Mouse (Mus musculus) right cerebral cortex, postnatal 4 days (tissue): ENCODE measurements at regions not wholly inside any gene's neighbourhood (a gene's known extent, or its start where the extent isn't known, plus 50 kb on each side); places are given as distances from the start of the nearest gene placed in this dataset.

ENCODE experiments used
- DNase-seq: peaks from one replicate; pipeline ENCODE4 v3.0.0-alpha.2; 2022

DNA sequence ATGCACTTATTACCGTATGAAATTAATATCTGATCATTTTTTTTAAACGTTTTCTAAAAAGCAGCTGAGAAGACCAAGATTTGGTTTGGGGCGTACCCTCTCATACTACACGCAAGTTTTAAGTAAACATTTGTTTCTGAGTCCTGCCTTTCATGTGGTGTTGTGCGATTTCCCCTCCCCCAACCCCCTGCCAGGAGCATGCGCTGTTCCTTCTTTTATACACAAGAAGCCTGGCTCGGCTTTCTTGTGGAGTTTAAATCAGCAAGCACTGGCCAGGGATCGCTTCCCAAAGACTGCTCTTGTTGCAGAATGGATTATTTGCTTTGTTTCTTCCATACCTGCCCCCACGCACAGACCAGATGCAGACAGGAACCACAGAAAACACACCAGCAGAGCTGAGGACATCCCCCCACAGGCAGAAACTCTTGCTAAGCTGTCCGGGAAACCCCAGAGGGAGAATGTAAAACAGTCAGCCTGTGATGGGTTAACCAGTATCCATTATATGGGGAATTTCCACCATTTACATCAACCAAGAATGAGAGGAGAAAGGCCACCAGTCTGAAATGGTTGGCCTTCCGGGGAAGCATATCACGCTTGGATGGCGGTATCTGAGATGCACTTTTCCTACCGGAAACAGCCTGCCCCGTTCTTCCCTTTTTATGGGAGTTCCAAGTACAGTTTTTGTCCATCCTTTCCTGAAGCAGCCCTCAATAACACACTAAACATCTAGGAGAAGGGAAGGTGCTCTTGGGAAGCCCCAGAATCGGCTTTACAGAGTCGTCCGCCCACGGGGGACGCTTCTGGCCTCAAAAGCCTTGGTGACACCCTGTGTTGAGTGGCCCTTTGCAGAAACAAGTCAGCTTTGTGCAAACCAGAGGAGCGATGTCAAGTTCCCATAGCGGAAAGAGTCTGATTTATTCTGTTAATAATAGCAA is 91.3 kb downstream of the Tomm20 start:
- no peak for DNase-seq

DNA sequence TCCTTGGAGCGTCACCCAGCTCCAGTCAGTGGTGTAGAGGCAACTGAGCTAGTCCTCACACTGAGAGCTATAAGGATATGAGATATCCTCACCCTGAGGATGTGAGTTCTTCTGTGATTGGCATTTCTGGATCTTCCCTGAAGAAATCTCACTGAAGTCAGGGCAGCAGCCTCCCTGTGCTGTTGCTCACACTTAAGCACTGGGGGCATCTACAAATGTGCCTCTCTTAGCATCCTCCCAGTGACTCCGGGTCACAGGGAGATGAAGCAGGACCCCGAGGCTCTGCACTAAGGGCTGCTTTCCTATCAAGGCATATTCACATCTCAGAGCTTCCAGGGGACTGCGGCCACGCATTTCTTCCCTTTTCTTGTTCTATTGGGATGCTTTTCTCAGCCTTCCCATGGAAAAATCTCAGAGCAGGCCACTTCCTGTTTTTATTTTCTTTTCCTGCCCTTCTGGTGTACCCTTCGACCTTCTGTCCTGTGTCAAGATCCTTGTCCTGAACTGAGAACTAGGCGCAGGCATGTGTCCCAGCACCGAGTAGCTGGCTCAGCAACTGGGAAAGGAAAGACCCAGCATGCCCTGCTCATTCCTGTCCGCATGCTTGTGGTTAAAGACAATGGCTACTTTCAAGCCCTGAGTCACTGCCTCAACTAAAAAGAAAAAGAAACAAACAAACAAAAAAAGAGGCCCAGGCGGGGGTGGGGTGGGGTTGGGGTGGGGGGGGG is 92.8 kb downstream of the Tomm20 start:
- DNase-seq, result no peak

DNA sequence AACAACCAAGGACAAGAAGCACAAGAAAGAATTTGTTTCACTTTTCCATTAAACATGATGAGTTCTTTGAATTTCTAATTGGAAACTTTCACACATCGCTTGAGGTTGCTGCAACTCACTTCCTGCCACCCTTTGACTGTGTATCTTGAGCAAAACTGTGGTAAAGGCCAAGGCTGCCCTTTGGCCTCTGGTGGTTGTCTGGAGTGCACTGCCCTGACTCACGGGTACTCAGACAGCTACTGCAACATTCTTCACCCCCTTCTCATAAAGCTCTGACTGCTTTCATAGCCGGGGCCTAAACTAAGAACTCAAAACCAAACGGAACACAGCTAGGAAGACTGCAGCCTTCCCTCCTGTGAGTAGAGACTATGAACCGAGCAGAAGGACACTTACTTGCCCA is 93.5 kb downstream of the Tomm20 start:
- DNase-seq, result no peak

DNA sequence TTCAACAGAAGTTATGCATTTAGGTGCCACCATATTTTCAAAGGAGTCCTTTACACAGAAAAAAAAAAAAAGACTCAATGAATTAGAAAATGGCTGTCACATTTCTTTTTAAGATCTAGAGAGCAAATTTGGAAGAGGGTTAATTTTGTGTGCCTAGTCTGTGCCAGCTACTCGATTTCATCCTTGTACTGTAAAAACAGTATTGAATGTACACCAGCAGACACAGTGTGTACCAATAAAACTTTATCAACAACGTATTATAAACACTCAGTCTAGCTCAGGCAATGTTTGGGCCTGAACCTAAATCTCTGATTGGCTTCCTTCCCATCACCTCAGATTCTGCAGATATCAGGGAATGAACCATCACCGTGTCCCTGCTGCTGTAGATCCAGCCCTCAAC is 93.9 kb downstream of the Tomm20 start:
- DNase-seq, result no peak

DNA sequence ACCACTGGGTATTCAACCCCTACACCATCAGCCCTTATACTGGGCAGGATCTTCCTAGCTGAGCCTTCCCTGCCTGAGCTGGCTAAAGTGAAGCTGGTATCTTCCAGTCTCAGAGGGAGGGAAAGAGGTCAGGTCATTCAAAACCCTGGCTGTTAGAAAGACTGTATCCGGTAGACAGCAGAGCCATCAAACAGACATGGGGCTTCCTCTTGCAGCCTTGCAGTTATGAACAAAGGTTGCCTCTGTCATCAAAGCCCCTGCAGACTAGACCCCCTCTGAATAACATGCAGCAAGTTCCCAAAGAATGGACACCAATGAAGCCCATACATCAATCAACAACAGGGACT is 95.5 kb downstream of the Tomm20 start:
- DNase-seq, result no peak

DNA sequence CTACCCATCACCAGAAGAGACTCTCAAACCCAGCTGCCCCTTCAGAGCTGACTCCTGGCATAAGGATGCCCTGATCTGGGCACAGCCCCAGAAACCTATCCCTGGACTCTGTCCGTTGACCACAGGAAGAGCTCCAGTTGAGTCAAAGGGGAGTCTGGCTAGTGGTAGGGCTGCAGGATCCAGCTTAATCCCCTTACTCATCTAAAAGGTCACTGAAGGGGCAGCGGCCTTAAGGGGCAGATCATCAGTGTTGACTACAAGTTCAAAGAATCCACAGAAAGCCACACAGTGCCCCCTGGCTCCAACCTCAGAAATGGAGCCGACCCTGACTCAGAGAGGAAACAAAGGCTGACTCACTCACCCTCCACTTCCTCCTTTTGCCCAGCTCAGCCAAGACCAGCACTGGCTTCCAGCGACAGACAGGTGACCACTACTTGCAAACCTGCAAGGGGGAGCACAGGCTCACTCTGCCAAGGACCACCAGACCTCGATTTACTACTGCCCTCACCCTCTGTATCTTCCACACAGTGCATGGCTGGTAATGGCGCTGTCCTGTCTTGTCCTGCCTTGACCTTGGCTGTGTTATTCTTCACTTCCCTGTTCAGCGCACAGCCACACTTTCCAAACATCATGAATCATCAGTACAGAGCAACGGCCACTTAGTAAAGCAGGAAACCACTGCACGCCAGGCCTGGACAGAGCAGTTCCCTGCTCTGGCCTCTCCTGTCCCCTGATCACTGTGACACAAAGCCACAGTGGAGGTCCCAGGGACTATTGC is 96.0 kb downstream of the Tomm20 start:
- no peak for DNase-seq

DNA sequence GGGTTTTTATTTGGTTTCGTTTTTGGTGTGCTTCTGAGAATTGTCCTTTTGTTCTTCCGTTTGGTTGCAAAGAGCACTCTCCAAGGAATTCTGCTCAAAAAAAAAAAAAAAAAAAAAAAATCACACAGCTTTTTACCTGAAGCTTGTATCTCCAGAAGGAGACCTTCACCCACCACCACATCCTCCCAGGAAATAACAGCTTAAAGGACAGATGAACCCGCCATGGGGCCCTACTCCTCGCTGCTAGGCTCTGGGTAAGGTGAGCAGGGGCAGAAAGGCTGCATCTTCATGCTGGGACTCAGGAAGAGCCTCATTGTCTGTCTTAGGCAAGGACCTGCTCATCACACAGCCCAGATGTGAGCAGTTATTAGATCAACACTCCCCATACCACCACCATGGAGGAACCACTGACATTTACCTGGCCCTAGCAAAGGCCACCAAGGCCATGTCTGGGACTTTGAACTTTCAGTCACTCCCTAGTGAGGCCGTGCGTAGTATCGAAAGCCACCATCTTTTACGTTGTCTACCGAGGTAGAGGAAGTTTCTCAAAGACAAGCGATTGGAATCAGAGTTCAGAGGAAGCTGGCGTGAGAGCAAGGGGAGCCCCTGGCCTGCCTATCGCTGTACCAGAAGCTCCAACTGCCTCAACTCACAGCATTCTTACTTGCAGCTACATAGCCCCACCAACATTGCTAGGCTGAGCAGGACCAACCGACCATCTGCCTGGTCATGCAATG is 97.1 kb downstream of the Tomm20 start:
- DNase-seq, result no peak

DNA sequence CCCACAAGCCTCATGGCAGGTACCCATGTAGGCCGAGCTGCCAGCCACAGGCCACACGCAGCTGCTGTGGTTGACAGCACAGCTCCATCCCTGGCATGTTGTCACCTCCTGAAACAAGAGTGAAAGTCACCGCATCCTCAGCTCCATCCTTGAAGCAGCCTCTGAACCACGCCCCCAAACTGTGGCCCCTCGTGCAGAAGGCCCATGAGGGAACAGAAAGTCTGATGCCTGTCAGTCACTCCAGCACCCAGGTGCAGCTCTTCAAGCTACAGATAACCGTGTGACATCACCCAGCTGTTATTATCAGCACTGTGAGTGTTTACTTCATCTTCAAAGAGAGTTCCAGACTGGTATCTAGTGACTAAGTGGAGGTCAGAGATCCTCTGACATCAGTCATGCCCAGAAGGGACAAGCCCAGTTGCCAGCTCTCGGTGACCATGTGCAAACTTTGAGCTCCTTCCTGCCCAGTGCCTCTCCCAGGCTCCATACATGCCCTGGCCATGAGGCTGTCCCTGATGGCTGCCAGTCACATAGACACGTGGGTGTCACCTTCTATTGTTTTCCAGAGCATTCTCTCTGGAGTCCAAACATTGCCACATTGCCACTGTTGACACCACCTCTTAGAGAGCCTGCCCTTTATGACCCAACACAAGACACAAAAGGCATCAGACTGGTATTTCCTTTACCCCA is 97.8 kb downstream of the Tomm20 start:
- DNase-seq, result no peak

DNA sequence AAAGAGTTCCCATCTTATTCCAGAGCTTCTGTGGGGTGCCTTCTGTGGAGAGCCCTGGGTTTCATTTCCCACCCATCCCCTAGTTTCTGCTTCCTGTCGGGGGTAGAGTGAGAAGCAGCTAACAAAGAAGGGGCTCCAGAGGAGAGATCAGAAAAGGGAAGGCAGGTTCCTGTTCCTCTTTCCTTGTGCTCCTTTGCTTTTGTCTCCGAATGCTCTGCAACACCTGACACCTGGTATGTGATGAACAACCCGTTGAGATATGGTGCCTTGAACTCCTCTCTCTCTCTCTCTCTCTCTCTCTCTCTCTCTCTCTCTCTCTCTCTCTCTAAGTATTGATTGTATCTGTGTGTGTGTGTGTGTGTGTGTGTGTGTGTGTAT is 99.5 kb downstream of the Tomm20 start:
- no peak for DNase-seq

DNA sequence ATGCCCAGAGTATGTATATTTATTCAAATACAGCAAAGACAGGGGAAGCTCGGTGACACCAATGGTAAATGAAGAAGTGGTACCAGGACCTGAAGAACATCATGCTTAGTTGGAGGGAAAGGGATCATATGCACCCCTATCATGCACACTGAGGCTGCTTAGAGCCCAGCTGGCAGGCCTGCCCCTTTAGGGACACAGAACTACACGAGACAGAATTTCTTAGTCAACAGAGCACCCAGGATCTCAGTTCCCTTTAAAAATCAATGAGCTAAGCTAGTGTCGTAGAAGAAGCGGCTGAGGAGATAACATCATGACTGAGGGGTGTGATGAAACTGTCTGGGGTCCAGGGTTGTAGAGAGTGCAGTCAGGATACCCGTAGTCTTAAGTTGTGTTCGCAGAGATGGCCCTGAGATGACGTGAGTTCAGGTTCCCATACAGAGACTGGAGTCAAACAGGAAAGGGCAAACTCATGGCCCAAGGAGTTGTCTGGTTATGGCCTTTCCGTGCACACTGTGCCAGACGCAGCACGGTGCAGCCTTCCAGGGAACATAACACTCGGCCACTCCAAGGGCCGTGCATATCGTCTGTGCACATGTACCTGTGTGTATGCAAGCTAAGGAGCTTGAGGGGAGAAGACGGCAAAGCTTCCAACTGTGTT is 100.0 kb downstream of the Tomm20 start:
- DNase-seq, result no peak

DNA sequence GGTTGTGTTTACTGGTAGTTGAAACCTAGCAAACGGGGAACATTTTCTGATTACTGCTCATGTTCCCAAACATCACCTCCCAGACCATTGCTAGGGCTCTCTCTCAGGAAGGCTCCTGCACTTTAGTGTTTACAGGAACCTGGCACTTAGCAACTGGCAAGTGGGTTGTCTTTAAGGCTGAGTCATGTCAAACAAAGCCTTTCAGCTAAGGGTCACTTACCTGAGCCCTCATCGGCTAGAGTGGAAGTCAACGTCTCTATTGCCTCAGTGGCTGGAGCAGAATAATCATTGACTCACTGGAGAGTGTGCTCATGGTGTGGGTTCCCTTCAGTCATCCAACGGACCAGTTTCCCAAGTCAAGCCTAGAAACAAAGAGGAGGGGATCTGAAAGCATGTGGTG is 101.0 kb downstream of the Tomm20 start:
- DNase-seq, result no peak

DNA sequence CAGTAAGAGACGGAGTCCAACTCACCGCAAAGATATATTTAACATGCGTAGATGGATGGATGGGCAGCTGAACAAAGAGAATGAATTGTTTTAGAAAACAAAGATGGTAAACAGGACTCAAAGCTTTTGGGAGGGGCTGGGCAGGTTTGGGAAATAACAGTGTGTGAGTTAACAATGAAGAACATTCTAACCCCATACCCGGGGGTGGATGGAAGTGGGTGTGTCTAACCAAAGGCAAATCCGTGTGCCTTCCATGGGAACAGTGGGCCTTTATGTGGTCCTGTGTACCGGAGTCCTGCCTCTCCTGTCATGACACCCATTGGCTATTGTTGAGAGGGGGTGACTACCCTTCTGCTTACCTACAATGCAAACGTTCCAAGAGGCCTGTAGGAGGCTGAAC is 104.5 kb downstream of the Tomm20 start:
- no peak for DNase-seq

DNA sequence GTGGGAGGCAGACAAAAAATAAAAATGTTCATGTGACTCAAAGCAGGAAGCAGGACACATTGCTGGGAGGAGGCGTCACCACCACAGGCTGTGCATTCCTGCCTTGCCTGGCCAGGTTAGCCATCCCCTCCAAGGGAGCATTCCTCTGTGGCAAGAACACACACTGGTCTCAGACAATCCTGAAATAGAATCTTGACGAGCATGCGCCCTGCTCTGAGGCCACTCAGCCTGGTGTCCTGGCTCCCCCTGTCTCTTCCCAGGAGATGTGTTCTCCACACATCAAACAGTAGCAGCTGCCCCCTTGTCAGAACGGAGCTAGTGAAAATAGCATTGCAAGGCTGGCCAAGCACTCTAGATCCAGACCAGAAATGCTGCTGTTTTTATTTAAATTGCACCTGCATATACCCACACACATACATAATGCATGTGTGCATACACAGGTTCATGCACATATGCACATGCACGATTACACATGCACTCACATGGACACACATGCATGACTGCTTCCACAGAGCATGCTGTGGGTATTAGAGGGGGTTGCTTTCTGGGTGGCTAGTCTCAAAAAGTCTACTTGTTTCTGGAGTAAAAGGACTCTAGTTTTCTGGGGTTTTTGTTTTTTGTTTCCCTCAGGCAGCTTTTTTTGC is 105.8 kb downstream of the Tomm20 start:
- DNase-seq, result peak; percentile 45

DNA sequence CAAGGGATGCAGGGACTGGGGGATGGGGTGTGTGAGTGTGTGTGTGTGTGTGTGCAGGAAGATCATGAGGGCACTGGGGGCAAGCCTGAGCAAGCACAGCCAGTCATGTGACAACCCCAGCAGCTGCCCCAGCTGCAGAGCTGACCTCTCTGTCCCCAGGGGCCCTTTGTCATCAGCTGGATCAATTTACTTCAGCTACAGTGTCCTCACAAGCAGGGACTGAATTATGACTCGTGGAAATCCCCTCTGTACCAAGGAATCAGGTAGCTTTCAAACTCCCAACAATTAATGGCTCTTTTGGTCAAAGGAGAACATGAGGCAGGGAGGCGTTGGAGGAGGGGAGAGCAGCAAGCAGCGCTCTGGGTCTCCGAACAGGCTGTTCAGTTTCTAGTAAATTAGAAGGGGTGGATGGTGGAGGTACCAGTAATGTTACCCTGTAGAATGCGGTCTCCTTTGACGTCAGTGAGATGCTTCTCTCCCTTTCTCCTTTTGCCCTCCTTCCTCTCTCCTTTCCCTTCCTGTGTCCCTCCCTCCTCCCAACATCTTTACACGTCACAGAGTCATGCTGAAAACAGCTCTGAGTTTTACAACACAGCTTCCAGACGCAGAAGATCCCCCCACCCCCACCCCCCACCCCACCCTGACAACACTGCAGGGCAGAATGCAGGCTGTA is 106.5 kb downstream of the Tomm20 start:
- DNase-seq, result no peak

DNA sequence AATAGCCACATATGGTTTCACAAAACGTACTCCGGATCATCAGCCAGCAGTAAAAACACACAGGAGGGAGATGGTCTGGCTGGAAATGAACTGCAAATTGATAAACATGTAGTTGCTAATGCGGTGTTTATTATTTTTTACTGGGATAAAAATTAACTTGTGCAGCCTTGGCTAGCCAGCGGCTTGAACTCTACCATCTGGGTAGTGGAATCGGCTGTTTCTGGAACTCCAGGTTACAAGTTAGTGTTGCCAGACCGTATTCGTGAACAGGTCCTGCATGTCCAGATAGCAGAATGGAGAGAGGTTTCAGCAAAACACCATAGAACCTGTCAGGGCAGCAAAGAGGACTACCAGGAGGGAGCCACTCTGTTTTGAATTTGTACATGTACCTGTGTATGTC is 107.4 kb downstream of the Tomm20 start:
- no peak for DNase-seq

DNA sequence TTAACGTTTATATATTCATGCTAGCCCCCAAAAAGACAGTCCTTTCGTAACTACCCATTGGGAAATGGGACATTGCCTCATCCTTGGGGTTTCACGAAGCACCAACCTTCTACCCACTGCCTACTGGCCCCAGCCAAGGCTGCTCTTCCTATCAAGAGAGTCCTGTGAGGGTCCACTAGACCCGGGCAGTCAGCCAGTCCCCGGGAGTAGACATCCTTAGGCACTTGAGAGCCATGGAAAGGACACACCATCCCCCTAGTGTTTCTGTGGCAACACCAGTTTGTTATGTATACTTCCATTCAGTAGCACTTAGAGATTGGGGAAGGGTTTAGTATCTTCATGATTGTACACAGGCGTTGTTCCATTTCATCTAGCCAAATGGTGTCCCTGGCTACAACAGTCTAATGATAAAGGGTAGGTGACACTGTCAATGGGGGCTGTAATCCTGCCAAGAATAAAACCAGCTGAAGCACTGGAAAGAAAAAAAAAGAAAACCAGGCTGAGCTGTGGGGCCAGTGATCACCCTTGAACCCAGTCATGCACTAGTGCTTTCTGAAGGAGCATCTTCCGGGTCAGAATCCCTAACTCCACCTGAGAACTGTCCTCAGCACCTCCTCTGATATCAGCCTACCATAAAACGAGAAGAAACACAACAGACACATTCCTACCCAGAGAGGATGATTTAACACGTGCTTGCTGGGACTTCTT is 108.2 kb downstream of the Tomm20 start:
- no peak for DNase-seq

DNA sequence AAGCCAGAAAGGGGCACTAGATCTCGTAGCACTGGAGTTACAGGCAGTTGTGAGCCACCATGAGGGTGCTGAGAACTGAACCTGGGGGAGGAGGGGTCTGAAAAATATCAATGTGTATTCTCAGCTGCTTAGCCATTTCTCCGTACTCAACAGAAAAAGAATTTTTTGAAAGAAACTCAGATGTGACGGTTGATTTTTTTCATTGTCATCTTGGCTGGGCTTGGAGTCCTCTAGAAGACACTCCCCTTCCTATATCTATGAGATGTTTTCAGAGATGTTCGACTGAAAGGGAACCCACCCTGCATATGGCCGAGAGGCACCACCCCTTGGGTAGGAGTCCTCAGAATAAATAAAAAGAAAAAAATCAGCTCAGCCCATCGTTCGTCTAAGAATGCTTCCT is 110.1 kb downstream of the Tomm20 start:
- DNase-seq, result no peak

DNA sequence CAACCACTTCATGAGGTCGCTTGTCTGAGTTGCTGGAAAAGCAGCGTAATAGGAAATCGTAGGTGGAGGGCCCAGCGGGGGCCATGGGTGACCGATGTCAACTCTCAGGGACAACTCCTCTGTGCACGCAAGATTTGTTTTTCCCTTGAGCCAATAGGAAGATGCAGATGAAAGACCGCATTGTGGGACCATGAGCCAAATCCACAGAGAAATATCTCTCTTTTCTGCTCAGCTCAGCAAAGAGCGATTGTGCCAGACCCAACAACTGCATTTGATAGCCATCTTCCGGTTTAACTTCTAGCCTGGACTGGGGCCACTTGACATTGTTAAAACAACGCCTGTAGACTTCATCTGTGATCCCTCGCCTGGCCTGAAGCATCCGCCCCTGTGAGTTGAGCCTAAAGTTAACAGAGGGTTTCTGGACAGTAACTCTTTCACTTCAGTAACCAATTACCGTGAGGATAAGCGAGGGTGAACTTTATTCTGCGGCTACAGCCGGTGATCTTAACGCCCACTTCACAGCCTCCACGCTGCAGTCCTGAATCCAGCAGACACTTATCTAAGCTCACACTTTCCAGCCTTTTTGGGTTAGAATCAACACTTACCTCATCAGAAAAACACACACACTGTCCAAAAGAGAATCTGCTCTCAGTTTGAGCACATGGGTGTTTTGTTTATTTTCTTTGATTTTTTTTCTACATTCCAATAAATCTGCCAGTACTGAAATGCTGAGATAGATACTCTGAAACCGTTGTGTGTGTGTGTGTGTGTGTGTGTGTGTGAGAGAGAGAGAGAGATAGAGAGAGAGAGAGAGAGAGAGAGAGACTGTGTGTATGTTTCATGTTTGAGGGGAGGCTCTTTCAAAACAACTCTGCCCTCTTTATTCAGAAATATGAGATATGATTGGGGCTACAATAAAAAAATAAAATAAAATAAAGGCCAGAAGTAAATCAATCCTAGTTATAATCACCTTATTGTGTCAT is 111.9 kb downstream of the Tomm20 start:
- DNase-seq, result no peak

DNA sequence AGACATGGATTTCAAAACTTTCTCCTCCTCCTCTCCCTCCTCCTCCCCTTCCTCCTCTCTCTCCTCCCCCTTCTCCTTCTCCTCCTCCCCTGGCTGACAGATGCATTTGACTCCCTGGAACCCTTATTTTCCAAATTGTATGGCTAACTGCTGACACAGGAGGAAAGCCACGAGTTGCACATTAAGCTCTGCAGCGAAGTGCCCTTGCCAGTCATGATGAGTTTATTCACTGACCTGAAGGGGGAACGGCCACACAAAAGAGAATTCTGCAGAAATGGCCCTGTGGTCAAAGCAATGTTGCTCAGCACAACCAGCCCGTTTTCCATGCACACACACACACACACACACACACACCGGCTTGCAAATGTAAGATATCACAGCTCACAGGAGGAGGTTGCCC is 112.6 kb downstream of the Tomm20 start:
- no peak for DNase-seq
